Mouse (Mus musculus): ENCODE data around the gene Ccdc40. TPM values are rescaled to one million over a fixed set of nuclear protein-coding genes. Genes with fewer than 3 reads are reported as not detected.

Ccdc40 gene
- polyA plus RNA-seq, 1 experiment from 2014 or later = 16.5 TPM

GRCm38 (mm10) chr11:119213166-119213885 lies 15.0 kb upstream of the Ccdc40 start:
- H3K4me1 ChIP-seq (replicated peaks; ENCODE audit: control insufficient read depth, insufficient read depth, low read length) = peaks cover 16% of the 10 kb centered on the region
- 65% methylated on average over 19 of the region's 19 CpGs for WGBS
- H3K4me3 ChIP-seq (ENCODE audit: low read depth, low read length) = no peak overlapping the region
- H3K27ac ChIP-seq (ENCODE audit: low read depth, low read length) = no peak overlapping the region
- no peak overlapping the region for H3K9ac ChIP-seq (ENCODE audit: low read depth, low read length)
- H3K4me2 ChIP-seq (replicated peaks; ENCODE audit: low read depth, low read length) = no peak overlapping the region
- DNase-seq (ENCODE audit: low spot score) = peak; percentile 39
- no peak for ATAC-seq (ENCODE audit: low FRiP score)
- H3K36me3 ChIP-seq (ENCODE audit: control insufficient read depth, insufficient read depth, low read length) = no peaks in the 10 kb centered on the region
- H3K27me3 ChIP-seq (ENCODE audit: control insufficient read depth, insufficient read depth, low read length) = no peaks in the 10 kb centered on the region; the same call in 1 of the 2 replicates
- H3K9me3 ChIP-seq (ENCODE audit: control insufficient read depth, low read length) = no peaks in the 10 kb centered on the region

DNA sequence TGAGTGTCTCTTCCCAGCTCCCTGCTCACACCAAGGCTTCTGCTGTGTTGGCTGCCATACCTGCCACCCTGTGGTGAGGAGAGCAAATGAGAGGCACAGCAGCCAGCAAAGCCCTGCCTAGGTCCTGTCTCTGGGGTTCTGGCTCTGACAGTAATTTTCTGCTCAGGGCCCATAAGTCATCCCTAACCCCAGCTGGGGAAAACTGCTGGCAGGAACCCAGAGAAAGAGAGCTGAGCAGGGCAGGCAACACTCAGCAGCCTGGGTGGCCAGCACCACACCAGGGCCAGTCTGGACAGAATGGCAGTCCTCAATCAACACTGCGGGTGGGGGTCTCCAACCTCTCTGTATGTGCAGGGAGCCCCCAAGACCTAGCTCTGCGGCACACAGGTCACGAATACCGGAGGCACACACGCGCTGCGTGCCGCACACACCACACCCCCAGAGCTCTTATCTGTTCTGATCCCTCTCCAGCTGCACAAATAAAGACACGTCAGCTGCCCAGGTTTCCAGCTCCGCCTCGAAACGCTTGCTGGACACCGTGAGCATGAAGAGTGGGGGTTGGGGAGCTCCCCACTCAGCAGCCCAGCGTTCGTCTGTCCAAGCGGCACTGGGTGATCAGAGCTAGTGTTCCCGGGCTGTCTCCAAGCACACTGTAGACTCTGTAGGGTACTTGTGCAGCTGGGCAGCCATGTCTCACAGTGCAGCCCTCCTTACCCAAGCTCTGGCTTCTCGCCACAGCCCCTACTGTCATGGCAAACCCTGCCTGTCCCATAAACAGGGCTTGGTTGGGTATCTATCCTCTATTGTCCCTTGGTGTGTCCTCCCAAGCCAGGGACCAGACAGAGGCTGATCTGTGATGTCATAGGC lies 13.1 kb upstream of the Ccdc40 start:
- H3K4me2 ChIP-seq (replicated peaks; ENCODE audit: low read depth, low read length) = peak overlapping the region; percentile 31
- no peaks in the 10 kb centered on the region for H3K9me3 ChIP-seq (ENCODE audit: control insufficient read depth, low read length)
- WGBS = 15% methylated on average over 18 of the region's 18 CpGs
- no peaks in the 10 kb centered on the region for H3K36me3 ChIP-seq (ENCODE audit: control insufficient read depth, insufficient read depth, low read length)
- no peak overlapping the region for H3K4me3 ChIP-seq (ENCODE audit: low read depth, low read length)
- ATAC-seq (ENCODE audit: low FRiP score) = peak; percentile 69
- peaks cover 23% of the 10 kb centered on the region for H3K4me1 ChIP-seq (replicated peaks; ENCODE audit: control insufficient read depth, insufficient read depth, low read length)
- no peaks in the 10 kb centered on the region; the same call in 1 of the 2 replicates for H3K27me3 ChIP-seq (ENCODE audit: control insufficient read depth, insufficient read depth, low read length)
- H3K27ac ChIP-seq (ENCODE audit: low read depth, low read length) = peak overlapping the region; percentile 75
- DNase-seq (ENCODE audit: low spot score) = peak; percentile 63
- H3K9ac ChIP-seq (ENCODE audit: low read depth, low read length) = peak overlapping the region; percentile 54

DNA sequence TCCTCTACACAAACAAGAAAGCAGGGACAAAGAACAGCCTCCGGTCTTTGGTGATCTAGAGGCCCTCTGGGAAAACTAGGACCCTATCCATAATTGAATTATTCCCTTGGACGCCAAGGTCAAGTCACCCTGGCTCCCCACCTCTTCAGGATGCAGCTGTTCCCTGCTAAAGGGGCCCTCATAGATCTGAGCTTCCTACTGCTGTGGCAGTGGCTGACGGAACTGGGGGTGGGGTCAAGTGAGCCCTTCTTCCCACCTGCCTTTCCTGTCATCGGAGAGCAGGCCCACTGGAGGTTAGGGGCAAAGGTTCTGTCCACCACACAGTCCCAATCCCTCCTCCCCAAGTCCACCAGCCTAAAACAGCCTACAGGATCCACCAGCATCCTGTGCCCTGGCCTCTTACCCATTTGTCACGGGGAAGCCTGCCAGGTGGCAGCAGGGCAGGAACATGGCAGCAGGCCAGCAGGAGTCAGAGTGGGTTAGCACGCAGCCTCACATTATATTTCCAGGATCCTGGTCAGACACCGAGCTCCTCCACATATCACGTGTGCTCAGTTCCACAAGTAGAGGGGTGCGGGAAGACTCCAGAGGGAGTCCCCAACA lies 12.4 kb upstream of the Ccdc40 start:
- DNase-seq (ENCODE audit: low spot score) = peak; percentile 49
- Histone ChIP-seq H3K27ac (ENCODE audit: low read depth, low read length) (peak overlapping the region; percentile 75), H3K36me3 (ENCODE audit: control insufficient read depth, insufficient read depth, low read length) (no peaks in the 10 kb centered on the region), H3K9me3 (ENCODE audit: control insufficient read depth, low read length) (no peaks in the 10 kb centered on the region), H3K9ac (ENCODE audit: low read depth, low read length) (peak overlapping the region; percentile 54), H3K27me3 (ENCODE audit: control insufficient read depth, insufficient read depth, low read length) (no peaks in the 10 kb centered on the region; the same call in 1 of the 2 replicates), H3K4me3 (ENCODE audit: low read depth, low read length) (no peak overlapping the region), H3K4me1 (replicated peaks; ENCODE audit: control insufficient read depth, insufficient read depth, low read length) (peaks cover 24% of the 10 kb centered on the region), H3K4me2 (replicated peaks; ENCODE audit: low read depth, low read length) (peak overlapping the region; percentile 31; the same call in 1 of the 2 replicates)
- 44% methylated on average over 9 of the region's 9 CpGs for WGBS
- ATAC-seq (ENCODE audit: low FRiP score) = peak; percentile 12; the same call in 1 of the 2 replicates

- Histone ChIP-seq H3K27ac (ENCODE audit: low read depth, low read length) (no peak overlapping the region), H3K36me3 (ENCODE audit: control insufficient read depth, insufficient read depth, low read length) (no peaks in the 10 kb centered on the region), H3K4me1 (replicated peaks; ENCODE audit: control insufficient read depth, insufficient read depth, low read length) (peaks cover 27% of the 10 kb centered on the region), H3K4me2 (replicated peaks; ENCODE audit: low read depth, low read length) (no peak overlapping the region), H3K4me3 (ENCODE audit: low read depth, low read length) (no peak overlapping the region), H3K27me3 (ENCODE audit: control insufficient read depth, insufficient read depth, low read length) (no peaks in the 10 kb centered on the region; the same call in 1 of the 2 replicates), H3K9ac (ENCODE audit: low read depth, low read length) (no peak overlapping the region), H3K9me3 (ENCODE audit: control insufficient read depth, low read length) (no peaks in the 10 kb centered on the region)
- ATAC-seq (ENCODE audit: low FRiP score) = no peak
- WGBS = 92% methylated on average over 6 of the region's 6 CpGs
- DNase-seq (ENCODE audit: low spot score) = no peak
Observed at GRCm38 (mm10) chr11:119217861-119218260, 10.5 kb upstream of the Ccdc40 start.

- 12% methylated on average over 17 of the region's 17 CpGs for WGBS
- Histone ChIP-seq H3K27me3 (ENCODE audit: control insufficient read depth, insufficient read depth, low read length) (no peaks in the 10 kb centered on the region; the same call in 1 of the 2 replicates), H3K9me3 (ENCODE audit: control insufficient read depth, low read length) (no peaks in the 10 kb centered on the region), H3K4me3 (ENCODE audit: low read depth, low read length) (no peak overlapping the region), H3K4me1 (replicated peaks; ENCODE audit: control insufficient read depth, insufficient read depth, low read length) (peaks cover 28% of the 10 kb centered on the region), H3K36me3 (ENCODE audit: control insufficient read depth, insufficient read depth, low read length) (no peaks in the 10 kb centered on the region), H3K9ac (ENCODE audit: low read depth, low read length) (peak overlapping the region; percentile 31; the same call in 1 of the 2 replicates), H3K4me2 (replicated peaks; ENCODE audit: low read depth, low read length) (peak overlapping the region; percentile 14; the same call in 1 of the 2 replicates), H3K27ac (ENCODE audit: low read depth, low read length) (peak overlapping the region; percentile 36; the same call in 1 of the 2 replicates)
- ATAC-seq (ENCODE audit: low FRiP score) = no peak
- DNase-seq (ENCODE audit: low spot score) = no peak
Observed at GRCm38 (mm10) chr11:119219816-119220465, 8.4 kb upstream of the Ccdc40 start.

GRCm38 (mm10) chr11:119221812-119222510 lies 6.4 kb upstream of the Ccdc40 start:
- WGBS = 32% methylated on average over 10 of the region's 11 CpGs
- no peaks in the 10 kb centered on the region for H3K27me3 ChIP-seq (ENCODE audit: control insufficient read depth, insufficient read depth, low read length)
- ATAC-seq (ENCODE audit: low FRiP score) (no peak), DNase-seq (ENCODE audit: low spot score) (no peak)
- H3K36me3 ChIP-seq (ENCODE audit: control insufficient read depth, insufficient read depth, low read length) = no peaks in the 10 kb centered on the region
- no peak overlapping the region for H3K27ac ChIP-seq (ENCODE audit: low read depth, low read length)
- H3K4me3 ChIP-seq (ENCODE audit: low read depth, low read length) = no peak overlapping the region
- H3K4me1 ChIP-seq (replicated peaks; ENCODE audit: control insufficient read depth, insufficient read depth, low read length) = peaks cover 21% of the 10 kb centered on the region
- H3K9me3 ChIP-seq (ENCODE audit: control insufficient read depth, low read length) = no peaks in the 10 kb centered on the region
- no peak overlapping the region for H3K4me2 ChIP-seq (replicated peaks; ENCODE audit: low read depth, low read length)
- no peak overlapping the region for H3K9ac ChIP-seq (ENCODE audit: low read depth, low read length)

GRCm38 (mm10) chr11:119223124-119223890 lies 5.1 kb upstream of the Ccdc40 start:
- Histone ChIP-seq H3K9ac (ENCODE audit: low read depth, low read length) (no peak overlapping the region), H3K27ac (ENCODE audit: low read depth, low read length) (0 out of 2 replicates have a peak overlapping the region, but pooled peaks have one; percentile 30), H3K4me2 (replicated peaks; ENCODE audit: low read depth, low read length) (no peak overlapping the region), H3K27me3 (ENCODE audit: control insufficient read depth, insufficient read depth, low read length) (no peaks in the 10 kb centered on the region), H3K4me3 (ENCODE audit: low read depth, low read length) (no peak overlapping the region), H3K36me3 (ENCODE audit: control insufficient read depth, insufficient read depth, low read length) (no peaks in the 10 kb centered on the region), H3K9me3 (ENCODE audit: control insufficient read depth, low read length) (no peaks in the 10 kb centered on the region), H3K4me1 (replicated peaks; ENCODE audit: control insufficient read depth, insufficient read depth, low read length) (peaks cover 27% of the 10 kb centered on the region)
- ATAC-seq (ENCODE audit: low FRiP score) (no peak), DNase-seq (ENCODE audit: low spot score) (no peak)
- 82% methylated on average over 20 of the region's 20 CpGs for whole genome bisulfite sequencing
